Mouse (Mus musculus) liver, embryonic 14.5 days (tissue): ENCODE results near the gene Arsb. TPM values are rescaled to one million over a fixed set of nuclear protein-coding genes. Genes with fewer than 3 reads are reported as not detected.

ENCODE experiments used
- ATAC-seq: fragments of 200-750 bp; cut with Nextera tagmentation; 2 replicates; pipeline ENCODE4 v1.8.0; 2017; ENCODE audit warnings: moderate number of reproducible peaks, mild to moderate bottlenecking, moderate library complexity; ENCODE audit not compliant: insufficient read depth
- DNase-seq, 3 experiments: peaks; one replicate each; pipeline ENCODE4 v3.0.0-alpha.2; 2012 to 2013; ENCODE audit warnings: low read depth in 3 of 3, low spot score in 3 of 3
- H3K27ac ChIP-seq: fragments of 300-500 bp; sonication (generic); 2 replicates; pipeline ENCODE4 v1.5.1; 2014; ENCODE audit warnings: moderate library complexity, mild to moderate bottlenecking, control low read depth, inconsistent platforms
- H3K27me3 ChIP-seq: fragments of 300-500 bp; sonication (generic); 2 replicates; pipeline ENCODE4 v1.6.1; 2014; ENCODE audit warnings: mild to moderate bottlenecking, low read length, moderate library complexity; ENCODE audit not compliant: control insufficient read depth, insufficient read depth
- H3K36me3 ChIP-seq: fragments of 300-500 bp; sonication (generic); replicated peaks from 2 replicates; pipeline ENCODE4 v1.6.1; 2014; ENCODE audit warnings: low read depth; ENCODE audit not compliant: control insufficient read depth, insufficient read depth
- H3K4me1 ChIP-seq, 2 experiments: fragments of 200-500 bp in 1 of 2; fragments of 300-500 bp in 1 of 2; sonication (generic) in 1 of 2; replicated peaks; 2 replicates each; pipeline ENCODE4 v1.6.1; 2012 to 2014; ENCODE audit warnings: antibody characterized with exemption in 1 of 2, inconsistent platforms in 1 of 2, low read length in 1 of 2; ENCODE audit not compliant: control insufficient read depth in 2 of 2, insufficient read depth in 2 of 2
- H3K4me2 ChIP-seq: fragments of 300-500 bp; sonication (generic); 2 replicates; pipeline ENCODE4 v1.6.1; 2014; ENCODE audit warnings: low read depth, mild to moderate bottlenecking, control low read depth, moderate library complexity
- H3K4me3 ChIP-seq, 2 experiments: fragments of 200-500 bp in 1 of 2; fragments of 300-500 bp in 1 of 2; sonication (generic) in 1 of 2; 2 replicates each; pipeline ENCODE4 v1.5.1; 2012 to 2014; ENCODE audit warnings: low read depth in 2 of 2, low read length in 2 of 2, mild to moderate bottlenecking in 2 of 2, control low read depth in 1 of 2, inconsistent platforms in 1 of 2, moderate library complexity in 1 of 2; ENCODE audit not compliant: insufficient read depth in 1 of 2
- H3K9ac ChIP-seq: fragments of 300-500 bp; sonication (generic); replicated peaks from 2 replicates; pipeline ENCODE4 v1.6.1; 2014; ENCODE audit warnings: mild to moderate bottlenecking, control low read depth, moderate library complexity
- H3K9me3 ChIP-seq: fragments of 300-500 bp; sonication (generic); 2 replicates; pipeline ENCODE4 v1.6.1; 2016; ENCODE audit warnings: low read length, mixed read lengths; ENCODE audit not compliant: control insufficient read depth
- CTCF ChIP-seq: IDR thresholded peaks from 2 replicates; pipeline ENCODE4 v1.5.1; 2016; ENCODE audit warnings: antibody characterized with exemption, low read depth, control low read depth
- EP300 ChIP-seq: IDR thresholded peaks from 2 replicates; pipeline ENCODE4 v1.6.1; 2016; ENCODE audit warnings: antibody characterized with exemption, low read depth
- WGBS: fragments of 180-500 bp; shearing (Covaris S2); extraction: QIAGEN DNeasy Blood & Tissue Kit; methylation state at CpG from one replicate; pipeline ENCODE4 v1.1.7; 2014; ENCODE audit not compliant: insufficient replicate concordance; 5-methylcytosine and 5-hydroxymethylcytosine counted together
- microRNA-seq: library from miRNA; unstranded; fragments of <30 nt; microRNA quantifications from one replicate; pipeline ENCODE4, GENCODE M21; 2016
- polyA plus RNA-seq, 2 experiments: library from polyadenylated mRNA; depleted of rRNA in 1 of 2; stranded (reverse) in 1 of 2; unstranded in 1 of 2; fragments of >200 nt; fragmentation: Nextera tagmentation in 1 of 2; extraction: Ambion mirVana in 1 of 2; gene quantifications; 2 replicates each; pipeline versions ENCODE4 v1.2.1 to v1.2.3; 2012 to 2014

Gene Arsb
- polyA plus RNA-seq, 2 experiments: 2.8 to 4.0 TPM

- no peak overlapping the region for H3K27ac ChIP-seq
- no peak for ATAC-seq
- TF ChIP-seq CTCF (no peak), EP300 (no peak)
Measured at GRCm38 (mm10) chr13:93989208-93989607, 217.8 kb downstream of the Arsb start.

DNA sequence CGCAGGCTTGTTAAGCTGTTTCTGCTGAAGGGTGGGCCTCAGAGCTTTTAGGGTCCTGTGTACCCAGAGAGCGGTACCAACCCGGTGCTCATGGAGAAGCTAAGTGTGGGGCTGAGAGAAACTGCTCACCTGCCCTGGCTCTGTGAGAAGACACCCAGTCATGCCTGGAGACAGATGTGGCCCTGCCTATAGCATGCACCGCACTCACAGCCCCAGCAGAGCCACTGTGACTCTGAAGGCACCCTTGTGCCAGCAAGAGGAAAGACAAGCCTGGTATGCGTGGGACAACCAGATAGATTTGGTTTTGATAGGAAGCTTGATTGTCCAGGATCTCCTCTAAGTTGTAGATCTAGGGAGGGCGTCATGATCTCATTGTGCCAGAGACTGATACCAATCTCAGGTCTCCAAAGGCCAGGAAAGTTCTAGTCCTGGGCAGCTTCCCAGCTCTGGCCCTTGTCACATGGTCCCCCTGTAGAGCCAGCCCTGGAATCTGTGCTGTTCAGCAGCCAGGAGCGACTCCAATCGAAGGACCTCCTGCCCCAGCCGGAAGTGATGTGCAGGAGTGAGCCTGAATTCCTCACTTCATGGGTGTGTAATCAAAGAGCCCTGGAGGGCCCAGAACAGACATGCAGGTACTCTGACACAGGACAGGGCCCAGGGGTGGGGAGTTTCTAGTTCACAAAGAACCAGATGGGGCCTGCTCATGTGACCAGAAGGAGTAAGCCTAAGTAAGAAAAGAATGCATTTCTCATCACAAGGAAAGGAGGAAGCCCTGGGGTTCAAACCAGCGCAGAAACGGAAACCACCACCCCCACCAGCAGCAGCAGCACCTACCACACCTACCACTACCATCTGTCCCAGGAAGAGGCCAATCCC, 218.5 kb downstream of the Arsb start:
- H3K36me3 ChIP-seq: no peaks in the 10 kb centered on the region
- H3K27ac ChIP-seq: no peak overlapping the region
- H3K9ac ChIP-seq: no peak overlapping the region
- H3K9me3 ChIP-seq: no peaks in the 10 kb centered on the region
- no peaks in the 10 kb centered on the region for H3K27me3 ChIP-seq
- ATAC-seq (no peak), DNase-seq (no peak)
- no peak for TF ChIP-seq EP300
- TF ChIP-seq CTCF: no peak
- no peak overlapping the region for H3K4me2 ChIP-seq
- H3K4me1 ChIP-seq: peaks cover 0 to 8% of the 10 kb centered on the region in 2 experiments; a peak in 2 of 4 replicates
- H3K4me3 ChIP-seq: no peak overlapping the region
- 38% methylated on average over 11 of the region's 11 CpGs for WGBS

More at GRCm38 (mm10) chr13:93989208-93989607, 217.8 kb downstream of the Arsb start:
- H3K9ac ChIP-seq: no peak overlapping the region
- no peaks in the 10 kb centered on the region for H3K9me3 ChIP-seq
- H3K36me3 ChIP-seq: no peaks in the 10 kb centered on the region
- H3K4me1 ChIP-seq: peaks cover 0 to 8% of the 10 kb centered on the region in 2 experiments; a peak in 2 of 4 replicates
- 29% methylated on average over 3 of the region's 4 CpGs for WGBS
- no peaks in the 10 kb centered on the region for H3K27me3 ChIP-seq
- no peak overlapping the region for H3K4me3 ChIP-seq
- DNase-seq: no peak
- H3K4me2 ChIP-seq: no peak overlapping the region

DNA sequence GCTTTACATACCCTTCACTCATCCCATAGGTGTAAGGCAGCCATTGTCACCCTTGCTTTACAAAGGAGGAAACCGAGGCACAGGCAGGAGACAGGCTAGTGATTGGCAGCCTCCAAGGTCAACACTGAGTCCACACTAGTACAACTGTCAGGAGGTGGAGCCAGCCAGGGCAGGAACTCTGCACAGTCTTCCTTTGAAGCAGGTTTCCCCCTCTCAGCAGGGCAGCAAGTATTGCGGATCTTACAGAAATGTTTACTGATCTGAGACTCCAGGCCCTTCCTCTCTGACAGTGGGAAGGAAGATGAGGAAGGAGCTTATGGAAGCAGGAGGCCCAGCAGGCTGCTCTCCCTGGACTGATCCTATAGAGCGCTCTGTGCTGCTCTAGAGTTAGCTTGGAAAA, 219.4 kb downstream of the Arsb start:
- Histone ChIP-seq H3K4me1 (peaks cover 0 to 8% of the 10 kb centered on the region in 2 experiments; a peak in 2 of 4 replicates), H3K27ac (no peak overlapping the region), H3K27me3 (no peaks in the 10 kb centered on the region), H3K36me3 (no peaks in the 10 kb centered on the region), H3K9ac (no peak overlapping the region), H3K9me3 (no peaks in the 10 kb centered on the region), H3K4me2 (no peak overlapping the region), H3K4me3 (no peak overlapping the region)
- DNase-seq: no peak
- TF ChIP-seq CTCF (no peak), EP300 (no peak)
- no peak for ATAC-seq
- 61% methylated on average over 3 of the region's 3 CpGs for WGBS

- TF ChIP-seq EP300 (no peak), CTCF (no peak)
- ATAC-seq: no peak
Measured at GRCm38 (mm10) chr13:93992342-93992882, 221.0 kb downstream of the Arsb start.

More at GRCm38 (mm10) chr13:93992342-93992882, 221.0 kb downstream of the Arsb start:
- H3K27me3 ChIP-seq: no peaks in the 10 kb centered on the region
- H3K4me1 ChIP-seq: peaks cover 0 to 8% of the 10 kb centered on the region in 2 experiments; a peak in 2 of 4 replicates
- no peaks in the 10 kb centered on the region for H3K9me3 ChIP-seq
- H3K9ac ChIP-seq: no peak overlapping the region
- no peaks in the 10 kb centered on the region for H3K36me3 ChIP-seq
- 67% methylated on average over 5 of the region's 5 CpGs for WGBS
- DNase-seq: no peak
- H3K27ac ChIP-seq: no peak overlapping the region
- no peak overlapping the region for H3K4me2 ChIP-seq
- H3K4me3 ChIP-seq: no peak overlapping the region

Small RNA genes lying within 50 kb of the gene (microRNA-seq; reads per million reads assigned to microRNA genes)
- gene Gm25534 (not detected), gene Mir5624 (not detected)

Other genes with a start within 250 kb of the Arsb start
- gene Bhmt, start 133.7 kb upstream of the Arsb start, polyA plus RNA-seq (2012; rRNA removed): 12.1 and 24.5 TPM in 2 replicates
- gene Bhmt, start 133.7 kb upstream of the Arsb start, polyA plus RNA-seq (2014; fragmentation: Nextera tagmentation; extraction: Ambion mirVana): 71.1 and 81.8 TPM in 2 replicates
- 12.2 and 13.6 TPM in 2 replicates for gene Bhmt2, start 97.3 kb upstream of the Arsb start, polyA plus RNA-seq (2012; rRNA removed)
- 16.8 TPM in 2 replicates for gene Bhmt2, start 97.3 kb upstream of the Arsb start, polyA plus RNA-seq (2014; fragmentation: Nextera tagmentation; extraction: Ambion mirVana)
- gene Dmgdh, start 97.2 kb upstream of the Arsb start, polyA plus RNA-seq (2012; rRNA removed): 6.8 and 9.7 TPM in 2 replicates
- 12.0 and 13.1 TPM in 2 replicates for gene Dmgdh, start 97.2 kb upstream of the Arsb start, polyA plus RNA-seq (2014; fragmentation: Nextera tagmentation; extraction: Ambion mirVana)